ENCODE assay signal across 9 mouse cellular contexts in the genomic region with DNA sequence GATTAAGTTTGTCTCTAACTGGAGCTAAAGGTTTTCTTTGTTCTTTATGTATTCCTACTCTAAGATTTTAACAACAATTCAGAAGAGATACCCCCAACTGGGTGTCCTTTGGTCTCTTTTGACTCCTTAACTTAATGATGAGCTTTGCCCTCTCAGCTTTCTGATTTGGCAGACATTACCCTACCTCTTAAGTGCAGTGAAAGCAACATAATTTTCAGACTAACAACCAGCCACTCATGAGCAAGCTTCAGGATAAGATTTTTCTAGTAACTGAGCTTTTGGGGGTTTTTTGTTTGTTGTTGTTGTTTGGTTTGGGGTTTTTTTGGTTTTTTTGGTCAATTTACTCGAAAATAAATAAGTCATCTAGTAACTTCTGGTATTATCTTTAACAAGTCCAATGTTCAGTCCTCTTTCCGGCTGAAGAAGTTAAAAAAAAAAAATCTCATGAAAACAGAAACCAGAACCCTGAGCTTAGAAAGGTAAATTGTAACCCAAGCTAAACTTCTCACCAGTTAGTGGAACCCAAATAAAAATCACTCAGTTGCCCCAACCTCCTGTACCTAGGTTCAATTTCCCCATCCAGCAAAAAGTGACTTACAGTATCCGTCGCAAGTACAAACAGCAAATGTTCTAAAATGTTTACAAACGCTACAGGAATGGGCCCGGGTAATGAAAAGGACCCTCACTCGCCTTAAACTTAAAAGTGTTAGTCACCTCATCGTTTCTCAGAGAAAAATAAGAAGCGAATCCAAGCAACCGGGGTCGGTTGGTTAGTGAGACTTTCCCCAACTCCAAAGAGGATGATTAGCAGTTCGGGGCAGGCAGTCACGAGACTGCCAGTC. TPM values are rescaled to one million over a fixed set of nuclear protein-coding genes. Genes with fewer than 3 reads are reported as not detected.
A peak's percentile ranks its signal among the peaks of the same experiment; 100 is the strongest.
DNase-seq lines count a peak whose midpoint lies in the region; ATAC-seq and TF ChIP-seq lines count a peak whose summit lies in the region.
"Had no signal": no experiment of that assay in that cellular context is flagged by ENCODE, and none has a peak within 500 bp of the region (broad histone marks: within the 10 kb centered on the region; RNA-seq: fewer than 3 reads in every experiment).

No protein-coding gene starts in this region.

- H3K9ac ChIP-seq in heart, embryonic 11.5 days (ENCODE audit: low read depth, low read length), result peak overlapping the region; percentile 96
- peak overlapping the region; percentile 90 for H3K9ac ChIP-seq in ES-E14 (ENCODE audit: insufficient read depth, low read depth, low read length, poor library complexity, severe bottlenecking)
- H3K9ac ChIP-seq in hindbrain, embryonic 12.5 days, result peak overlapping the region; percentile 94

- ATAC-seq in heart, embryonic 11.5 days (replicated peaks; ENCODE audit: insufficient number of reproducible peaks, low FRiP score, low TSS enrichment), result no peak
- no peak for ATAC-seq in hindbrain, embryonic 12.5 days (ENCODE audit: low FRiP score)

- H3K4me1 ChIP-seq in heart, embryonic 11.5 days (ENCODE audit: control insufficient read depth, insufficient read depth, low read length), result peaks cover 18% of the 10 kb centered on the region
- peaks cover 0 to 5% of the 10 kb centered on the region in 2 experiments; a peak in 1 of 4 replicates for H3K4me1 ChIP-seq in ES-E14 (ENCODE audit: control insufficient read depth in 2 of 2, insufficient read depth in 2 of 2, low read length in 2 of 2, poor library complexity in 1 of 2)
- H3K4me1 ChIP-seq in hindbrain, embryonic 12.5 days, result peaks cover 31% of the 10 kb centered on the region

- 3% methylated on average over 13 of the region's 13 CpGs for WGBS in heart, embryonic 11.5 days (ENCODE audit: insufficient replicate concordance)
- WGBS in hindbrain, embryonic 12.5 days, result 5% methylated on average over 13 of the region's 13 CpGs
- 6% methylated on average over 13 of the region's 13 CpGs for WGBS in macrophage (ENCODE audit: missing documents)

- peak overlapping the region; percentile 99 for H3K4me3 ChIP-seq in heart, embryonic 11.5 days (ENCODE audit: low read depth, low read length)
- H3K4me3 ChIP-seq in ES-E14 (ENCODE audit: insufficient read depth in 1 of 2, low read depth in 1 of 2, low read length in 2 of 2, poor library complexity in 1 of 2, severe bottlenecking in 1 of 2), result peak overlapping the region; percentile 91
- H3K4me3 ChIP-seq in hindbrain, embryonic 12.5 days, result peak overlapping the region; percentile 98
- H3K4me3 ChIP-seq in macrophage (ENCODE audit: inconsistent target), result peak overlapping the region; percentile 84

- H3K9me3 ChIP-seq in heart, embryonic 11.5 days (replicated peaks; ENCODE audit: control insufficient read depth, low read length), result no peaks in the 10 kb centered on the region
- no peaks in the 10 kb centered on the region for H3K9me3 ChIP-seq in ES-E14 (ENCODE audit: control insufficient read depth, insufficient read depth, low read depth, low read length)
- no peaks in the 10 kb centered on the region for H3K9me3 ChIP-seq in hindbrain, embryonic 12.5 days (replicated peaks)

- no peaks in the 10 kb centered on the region for H3K27me3 ChIP-seq in heart, embryonic 11.5 days (ENCODE audit: control insufficient read depth, insufficient read depth, low read length)
- H3K27me3 ChIP-seq in hindbrain, embryonic 12.5 days, result peaks cover 8% of the 10 kb centered on the region; the same call in 1 of the 2 replicates

- H3K79me2 ChIP-seq in macrophage (ENCODE audit: inconsistent target), result peaks cover 56% of the 10 kb centered on the region

- DNase-seq in heart, adult 8-10 months (ENCODE audit: low spot score), result no peak
- DNase-seq in ES-E14 (ENCODE audit: low read depth, low spot score), result no peak
- no peak for DNase-seq in ovary, postnatal 10 days (ENCODE audit: low spot score)
- no peak for DNase-seq in layer of hippocampus, adult 9-10 months (ENCODE audit: low spot score)
- DNase-seq in frontal cortex, adult 2 months (ENCODE audit: extremely low spot score in 1 of 2, low spot score in 1 of 2), result no peak

- H3K27ac ChIP-seq in heart, embryonic 11.5 days (ENCODE audit: low read depth, low read length), result peak overlapping the region; percentile 99
- H3K27ac ChIP-seq in ES-E14 (ENCODE audit: insufficient read depth, low read depth, low read length, poor library complexity, severe bottlenecking), result peak overlapping the region; percentile 82
- H3K27ac ChIP-seq in hindbrain, embryonic 12.5 days, result peak overlapping the region; percentile 95
- H3K27ac ChIP-seq in macrophage, result peak overlapping the region; percentile 66

- H3K36me3 ChIP-seq in heart, embryonic 11.5 days (ENCODE audit: control insufficient read depth, insufficient read depth, low read length), result no peaks in the 10 kb centered on the region; the same call in 1 of the 2 replicates
- H3K36me3 ChIP-seq in ES-E14 (ENCODE audit: control insufficient read depth, insufficient read depth, low read length, poor library complexity, severe bottlenecking), result no peaks in the 10 kb centered on the region
- H3K36me3 ChIP-seq in hindbrain, embryonic 12.5 days, result no peaks in the 10 kb centered on the region
- H3K36me3 ChIP-seq in macrophage (ENCODE audit: inconsistent target), result no peaks in the 10 kb centered on the region

- in situ Hi-C loops in ES-E14 (cut with MboI; ENCODE audit: low sequenced_read_pairs in 2 of 2, unreplicated experiment in 2 of 2), result no loop called here

- peak overlapping the region; percentile 64 for H3K4me2 ChIP-seq in heart, embryonic 11.5 days
- H3K4me2 ChIP-seq in hindbrain, embryonic 12.5 days (replicated peaks), result peak overlapping the region; percentile 76

TF ChIP-seq in ES-E14, 5 proteins besides CTCF, POLR2A, EP300 and RAD21:
- no peak for TF ChIP-seq MAFK (IDR thresholded peaks at IDR 0.05; ENCODE audit: insufficient read depth, low read depth, low read length)
- no peak for TF ChIP-seq CHD2 (IDR thresholded peaks at IDR 0.05; ENCODE audit: low read depth, low read length)
- TF ChIP-seq ZNF384 (IDR thresholded peaks at IDR 0.05; ENCODE audit: low read depth, low read length), result no peak
- TF ChIP-seq HCFC1 (IDR thresholded peaks at IDR 0.05; ENCODE audit: borderline replicate concordance, insufficient read depth, low read length), result no peak
- no peak for TF ChIP-seq ZC3H11A (IDR thresholded peaks at IDR 0.05; ENCODE audit: borderline replicate concordance, low read depth, low read length)

RNA-seq across cellular contexts. Expression of gene Ndel1, which starts 19.8 kb away (rescaled TPM):
- polyA plus RNA-seq in heart, embryonic 11.5 days (2014; fragmentation: Nextera tagmentation; extraction: Ambion mirVana), result 52.5 and 59.9 TPM in 2 replicates
- 10 to 100 TPM; 53.9 to 67.7 (median 65.2) TPM for total RNA-seq in heart, adult 8-10 months (2022)
- total RNA-seq in ES-E14 (2012; rRNA removed), result 24.9 and 40.1 TPM in 2 replicates
- 76.2 and 77.1 TPM in 2 replicates for polyA plus RNA-seq in hindbrain, embryonic 12.5 days (2016; fragmentation: Nextera tagmentation; extraction: Ambion mirVana)
- total RNA-seq in macrophage (2018; cell fraction: chromatin; rRNA removed), result 100 to 1,000 TPM in 20 of 26 experiments, 10 to 100 TPM in 6; 82.6 to 322 (median 136) TPM
- 100 to 1,000 TPM in 8 of 26 experiments, 10 to 100 TPM in 18; 56.9 to 134 (median 72.2) TPM for total RNA-seq in macrophage (2018; cell fraction: cytosol; rRNA removed)
- total RNA-seq in macrophage (2018; cell fraction: nucleus; rRNA removed), result 100 to 1,000 TPM in 15 of 26 experiments, 10 to 100 TPM in 11; 62.4 to 248 (median 110) TPM
- polyA plus RNA-seq in macrophage (2018), result 52.9 to 132 TPM (median 60.1 TPM) in 3 replicates
- 99.0 and 114 TPM in 2 replicates for polyA plus RNA-seq in frontal cortex, adult 2 months (2012; rRNA removed)

RNA-seq across cellular contexts. Expression of gene Rnf222, which starts 36.5 kb away (rescaled TPM):
- polyA plus RNA-seq in heart, embryonic 11.5 days (2014; fragmentation: Nextera tagmentation; extraction: Ambion mirVana), result 0.11 and 0.18 TPM in 2 replicates
- under 1 TPM in 3 of 4 experiments, not detected in 1; 0.11 to 0.28 (median 0.17) TPM for total RNA-seq in heart, adult 8-10 months (2022)
- 0.09 TPM in 1 of 2 replicates, not detected in the other for total RNA-seq in ES-E14 (2012; rRNA removed)
- polyA plus RNA-seq in hindbrain, embryonic 12.5 days (2016; fragmentation: Nextera tagmentation; extraction: Ambion mirVana), result 0.07 TPM in 1 of 2 replicates, not detected in the other
- total RNA-seq in macrophage (2018; cell fraction: chromatin; rRNA removed), result not detected
- total RNA-seq in macrophage (2018; cell fraction: cytosol; rRNA removed), result not detected
- not detected for total RNA-seq in macrophage (2018; cell fraction: nucleus; rRNA removed)
- polyA plus RNA-seq in macrophage (2018), result not detected in 3 replicates
- polyA plus RNA-seq in frontal cortex, adult 2 months (2012; rRNA removed), result 0.02 TPM in 1 of 2 replicates, not detected in the other
- total RNA-seq: hematopoietic stem cell, adult 5-6 weeks had no signal

RNA-seq across cellular contexts. Expression of gene Rpl26, which starts 49.5 kb away (rescaled TPM):
- polyA plus RNA-seq in heart, embryonic 11.5 days (2014; fragmentation: Nextera tagmentation; extraction: Ambion mirVana), result 719 and 795 TPM in 2 replicates
- 100 to 1,000 TPM; 676 to 808 (median 721) TPM for total RNA-seq in heart, adult 8-10 months (2022)
- 2,753 and 2,889 TPM in 2 replicates for total RNA-seq in ES-E14 (2012; rRNA removed)
- polyA plus RNA-seq in hindbrain, embryonic 12.5 days (2016; fragmentation: Nextera tagmentation; extraction: Ambion mirVana), result 624 and 749 TPM in 2 replicates
- 100 to 1,000 TPM in 1 of 26 experiments, 10 to 100 TPM in 25; 26.0 to 302 (median 43.7) TPM for total RNA-seq in macrophage (2018; cell fraction: chromatin; rRNA removed)
- 1,000 to 10,000 TPM in 18 of 26 experiments, 100 to 1,000 TPM in 8; 842 to 2,674 (median 1,214) TPM for total RNA-seq in macrophage (2018; cell fraction: cytosol; rRNA removed)
- total RNA-seq in macrophage (2018; cell fraction: nucleus; rRNA removed), result 100 to 1,000 TPM in 25 of 26 experiments, 10 to 100 TPM in 1; 73.4 to 245 (median 147) TPM
- polyA plus RNA-seq in macrophage (2018), result 1,656 to 2,144 TPM (median 1,836 TPM) in 3 replicates
- polyA plus RNA-seq in frontal cortex, adult 2 months (2012; rRNA removed), result 1,561 and 1,707 TPM in 2 replicates
